Mouse (Mus musculus) testis, adult 2 months (tissue): ENCODE measurements at regions not wholly inside any gene's neighbourhood (a gene's known extent, or its start where the extent isn't known, plus 50 kb on each side); places are given as distances from the start of the nearest gene placed in this dataset.

ENCODE experiments used
- CTCF ChIP-seq: fragments of 200-500 bp; IDR thresholded peaks from 2 replicates; pipeline ENCODE4 v1.5.1; 2012; ENCODE audit warnings: low read depth, mild to moderate bottlenecking, inconsistent platforms, low read length, moderate library complexity; ENCODE audit not compliant: control insufficient read depth, insufficient read depth, insufficient replicate concordance
- POLR2A ChIP-seq: fragments of 200-500 bp; IDR thresholded peaks from 2 replicates; pipeline ENCODE4 v1.6.1; 2012; ENCODE audit warnings: low read depth, mild to moderate bottlenecking, inconsistent platforms, low read length, moderate library complexity; ENCODE audit not compliant: control insufficient read depth

DNA sequence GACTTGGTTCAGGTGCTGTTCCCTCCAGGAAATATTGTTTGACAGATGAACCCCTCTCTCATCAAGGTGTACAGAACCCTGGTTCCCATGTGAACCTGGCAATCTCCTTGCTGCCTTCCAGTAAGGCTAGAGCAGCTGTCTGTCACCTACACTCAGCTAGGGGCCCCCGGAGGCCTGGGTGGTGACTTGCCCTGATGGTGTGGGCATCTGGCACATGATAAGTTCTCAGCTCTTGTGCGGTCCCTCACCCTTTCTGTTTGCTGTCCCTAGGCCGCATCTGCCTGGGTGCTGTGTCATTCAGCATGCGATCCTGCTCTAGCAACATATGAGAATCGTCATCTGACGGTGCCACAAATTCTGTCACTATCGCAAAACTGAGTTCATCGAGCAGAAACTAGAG lies 67.7 kb upstream of the Usp24 start:
- TF ChIP-seq POLR2A (no peak), CTCF (no peak)
